Mouse (Mus musculus) adipocyte (in vitro differentiated cells): Measurements from ENCODE around the gene Gm3625.

Source experiments
- DNase-seq: peaks from one replicate; pipeline ENCODE4 v3.0.0-alpha.2; 2016; ENCODE audit warnings: low spot score

Gm3625 gene

GRCm38 (mm10) chr12:4592541-4593165, at the start of gene Gm3625, which contains the start of gene Itsn2:
TSS of gene Gm3625 (minus strand) at chr12:4592927.
TSS of gene Itsn2 (plus strand) at chr12:4592638.
- peak; percentile 53 for DNase-seq

GRCm38 (mm10) chr12:4640737-4641136, 48.0 kb upstream of the Gm3625 start:
- DNase-seq = no peak

DNA sequence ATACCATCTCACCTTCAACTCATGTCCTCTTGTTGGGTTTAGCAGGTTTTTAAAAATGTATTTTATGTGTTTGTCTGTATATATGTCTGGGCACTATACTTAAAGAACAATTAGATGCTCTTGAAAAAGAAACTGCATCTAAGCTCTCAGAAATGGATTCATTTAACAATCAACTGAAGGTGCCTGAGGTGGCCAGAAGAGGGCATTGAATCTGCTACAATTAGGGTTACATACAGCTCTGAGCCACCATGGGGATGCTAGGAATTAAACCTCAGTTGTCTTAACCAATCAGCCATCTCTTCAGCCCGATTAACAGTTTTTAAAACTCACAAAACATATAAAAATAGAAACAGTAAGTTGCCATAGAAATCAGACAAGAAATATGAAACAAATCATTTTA, 45.7 kb upstream of the Gm3625 start:
- peak; percentile 3 for DNase-seq

- no peak for DNase-seq
Observed at GRCm38 (mm10) chr12:4632957-4633356, 40.2 kb upstream of the Gm3625 start.

DNA sequence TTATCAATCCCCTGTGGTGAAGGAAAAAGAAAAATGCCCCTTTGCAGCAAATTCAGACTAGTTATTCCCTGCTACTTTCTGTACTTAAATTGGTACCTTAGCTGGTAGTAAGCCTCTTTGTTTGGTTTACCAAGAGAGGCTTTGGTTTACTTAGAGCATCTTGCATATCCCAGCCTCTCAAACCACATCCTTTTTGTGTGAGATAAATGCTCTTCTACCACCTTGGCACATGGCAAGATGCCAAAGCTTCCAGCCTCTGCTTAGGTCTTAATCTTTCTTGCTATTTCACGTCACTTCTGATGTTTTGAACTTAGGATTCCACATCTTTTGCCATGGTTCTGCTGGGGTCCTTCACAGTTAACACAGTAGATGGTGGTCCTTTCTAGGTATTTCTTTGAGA, 31.5 kb upstream of the Gm3625 start:
- DNase-seq = no peak

DNA sequence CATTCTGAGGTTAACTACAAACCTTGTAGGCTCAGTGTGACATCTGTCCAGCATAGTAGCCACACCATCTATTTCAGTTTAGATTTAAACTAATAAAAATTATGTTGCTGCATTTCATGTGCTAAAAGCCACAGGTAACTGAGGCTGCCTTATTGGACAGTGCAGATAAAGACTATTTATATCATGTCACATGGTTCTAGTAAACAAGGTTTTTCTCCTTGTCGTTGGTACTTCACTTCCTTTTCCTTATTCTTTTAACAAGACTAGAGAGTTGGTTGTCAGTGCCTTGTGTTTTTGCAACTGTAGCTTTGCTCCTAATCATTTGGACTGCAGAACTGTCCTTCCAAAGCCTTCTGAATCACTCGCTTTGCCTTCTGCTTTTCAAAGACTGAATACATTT, 22.0 kb upstream of the Gm3625 start:
- no peak for DNase-seq

DNA sequence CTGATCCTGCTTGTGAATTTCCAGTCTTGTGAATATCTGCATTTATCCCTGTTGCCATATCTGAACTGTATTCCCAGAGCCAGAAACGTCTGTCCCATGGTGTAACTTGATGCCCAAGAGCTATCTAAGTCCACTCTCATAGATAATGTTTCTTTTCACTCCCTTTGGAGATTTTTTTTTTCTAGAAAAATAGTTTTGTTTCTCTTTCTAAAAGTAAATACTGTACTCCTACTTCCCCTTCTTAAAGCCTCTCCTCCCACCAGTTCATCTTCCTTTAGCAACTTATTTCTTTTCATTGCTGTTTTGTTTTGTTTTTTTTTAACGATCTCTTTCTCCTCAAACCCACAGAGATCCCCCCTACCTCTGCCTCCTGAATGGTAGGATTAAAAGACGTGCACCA, 13.9 kb upstream of the Gm3625 start:
- no peak for DNase-seq

- DNase-seq = no peak
Observed at GRCm38 (mm10) chr12:4599713-4600112, 7.0 kb upstream of the Gm3625 start.

- DNase-seq = no peak
Observed at GRCm38 (mm10) chr12:4598666-4599428, 6.1 kb upstream of the Gm3625 start.

DNA sequence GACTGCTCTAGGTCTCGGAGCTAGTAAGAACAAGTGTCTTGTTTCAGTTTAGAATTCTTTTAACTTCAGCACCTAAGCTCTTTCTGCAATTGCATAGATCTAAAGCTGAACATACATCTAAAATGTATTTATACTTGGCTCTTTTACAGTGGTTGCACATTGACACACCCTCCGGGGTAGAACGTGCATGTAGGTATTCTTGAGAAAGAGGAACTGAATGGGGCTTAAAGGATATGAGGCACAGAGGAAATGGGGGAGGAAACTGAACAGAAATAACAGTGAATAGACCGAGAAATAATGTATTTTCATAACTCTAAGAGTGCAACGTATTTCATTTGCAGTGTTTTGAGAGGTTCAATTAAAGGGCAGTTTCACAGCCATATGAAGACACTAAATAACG, 2.3 kb upstream of the Gm3625 start:
- DNase-seq = no peak

- DNase-seq = no peak
Observed at GRCm38 (mm10) chr12:4593930-4594391, 1.2 kb upstream of the Gm3625 start.

- DNase-seq = peak; percentile 49
Observed at GRCm38 (mm10) chr12:4593166-4593929, 621 bp upstream of the Gm3625 start.

DNA sequence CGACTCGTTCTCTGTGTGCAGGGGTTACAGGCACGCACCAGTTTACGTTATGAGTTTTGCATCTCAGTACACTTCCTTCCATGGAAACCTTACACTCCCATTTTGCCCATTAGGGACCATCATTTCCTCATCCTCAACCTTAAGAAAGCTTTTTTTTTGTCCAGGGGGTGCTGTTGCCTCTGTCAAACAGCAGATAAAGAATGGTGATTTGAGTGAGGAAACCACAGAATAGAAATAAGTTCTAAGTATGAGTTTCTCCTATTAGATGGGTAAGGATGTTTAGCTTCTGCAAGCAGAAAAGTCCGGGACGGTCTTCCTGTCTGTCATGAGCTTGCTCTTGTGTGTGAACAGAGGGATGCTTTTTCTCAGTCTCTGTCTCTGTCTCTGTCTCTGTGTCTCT, 702 bp downstream of the Gm3625 start:
- DNase-seq = peak; percentile 20

DNA sequence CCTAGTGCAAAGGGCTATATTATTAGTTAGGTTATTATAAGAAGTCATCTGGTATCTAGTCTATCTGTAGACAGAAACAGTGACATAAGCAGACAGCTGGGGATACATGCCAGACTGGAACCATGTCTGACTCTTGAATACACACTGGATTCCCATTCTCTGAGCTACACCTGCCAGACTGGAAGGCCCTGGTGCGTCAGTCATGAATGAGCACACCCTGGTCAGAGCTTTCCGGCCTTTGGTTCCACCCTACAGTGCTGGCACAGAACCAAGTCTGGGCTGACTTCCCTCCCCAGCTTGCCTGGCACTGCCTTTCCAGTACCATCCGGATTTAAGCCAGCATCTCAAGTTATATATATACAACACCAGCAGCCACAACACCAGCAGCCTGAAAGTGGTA, 4.1 kb downstream of the Gm3625 start:
- peak; percentile 29 for DNase-seq

DNA sequence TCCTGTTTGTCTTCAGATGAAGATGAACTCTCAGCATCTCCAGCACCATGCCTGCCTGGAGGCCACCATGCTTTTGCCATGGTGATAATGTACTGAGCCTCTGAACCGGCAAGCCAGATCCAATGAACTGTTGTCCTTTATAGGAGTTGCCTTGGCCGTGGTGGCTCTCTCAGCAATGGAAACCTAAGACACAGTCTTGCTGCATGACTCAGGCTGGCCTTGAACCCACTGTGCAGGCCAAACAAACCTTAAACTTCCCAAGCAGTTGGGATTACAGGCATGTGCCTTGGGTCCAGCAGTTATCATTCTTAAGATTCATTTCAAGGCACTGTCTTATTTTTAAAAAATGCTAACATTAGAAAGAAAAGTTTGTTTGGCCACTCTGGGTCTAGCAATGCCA, 4.9 kb downstream of the Gm3625 start:
- DNase-seq = peak; percentile 25

GRCm38 (mm10) chr12:4582326-4582725, 10.4 kb downstream of the Gm3625 start:
- DNase-seq = no peak

DNA sequence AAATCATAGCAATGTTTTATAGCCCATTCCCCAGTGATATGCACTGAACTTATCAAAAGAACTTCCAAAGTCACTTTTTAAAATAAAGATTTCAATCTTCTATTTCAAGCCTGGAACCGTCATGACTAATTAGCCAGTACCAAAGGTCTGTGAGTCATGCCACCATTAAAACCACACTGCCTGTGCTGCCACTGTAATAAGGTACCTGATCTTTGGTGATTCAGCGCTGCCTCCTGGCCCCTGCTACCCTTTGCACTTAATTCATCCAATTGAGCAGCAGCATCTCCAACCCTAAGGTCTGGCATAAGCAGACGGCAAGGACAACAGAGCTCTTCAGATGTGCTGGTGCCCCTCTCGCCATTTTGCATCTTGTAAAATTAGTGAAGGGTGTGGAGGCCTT, 18.7 kb downstream of the Gm3625 start:
- DNase-seq = no peak

DNA sequence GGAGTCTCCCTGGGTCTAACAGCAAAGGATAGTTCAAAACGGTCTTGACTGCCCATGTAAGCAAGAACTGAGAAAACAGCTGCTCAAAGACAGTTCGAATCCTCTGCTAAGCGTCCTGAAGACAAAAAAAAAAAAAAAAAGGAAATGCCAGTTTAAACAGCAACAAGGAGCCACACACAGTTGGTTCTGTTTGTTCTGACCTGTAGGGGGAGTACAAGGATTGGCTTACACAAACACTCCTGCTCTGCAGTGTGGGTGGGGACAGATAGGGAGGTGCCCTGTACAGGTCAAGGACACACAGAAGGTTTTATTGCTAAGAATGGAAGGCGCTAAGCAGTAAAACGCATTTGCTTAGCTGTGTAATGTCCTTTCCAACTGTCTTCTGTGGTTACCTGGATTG, 20.9 kb downstream of the Gm3625 start:
- peak; percentile 39 for DNase-seq

DNA sequence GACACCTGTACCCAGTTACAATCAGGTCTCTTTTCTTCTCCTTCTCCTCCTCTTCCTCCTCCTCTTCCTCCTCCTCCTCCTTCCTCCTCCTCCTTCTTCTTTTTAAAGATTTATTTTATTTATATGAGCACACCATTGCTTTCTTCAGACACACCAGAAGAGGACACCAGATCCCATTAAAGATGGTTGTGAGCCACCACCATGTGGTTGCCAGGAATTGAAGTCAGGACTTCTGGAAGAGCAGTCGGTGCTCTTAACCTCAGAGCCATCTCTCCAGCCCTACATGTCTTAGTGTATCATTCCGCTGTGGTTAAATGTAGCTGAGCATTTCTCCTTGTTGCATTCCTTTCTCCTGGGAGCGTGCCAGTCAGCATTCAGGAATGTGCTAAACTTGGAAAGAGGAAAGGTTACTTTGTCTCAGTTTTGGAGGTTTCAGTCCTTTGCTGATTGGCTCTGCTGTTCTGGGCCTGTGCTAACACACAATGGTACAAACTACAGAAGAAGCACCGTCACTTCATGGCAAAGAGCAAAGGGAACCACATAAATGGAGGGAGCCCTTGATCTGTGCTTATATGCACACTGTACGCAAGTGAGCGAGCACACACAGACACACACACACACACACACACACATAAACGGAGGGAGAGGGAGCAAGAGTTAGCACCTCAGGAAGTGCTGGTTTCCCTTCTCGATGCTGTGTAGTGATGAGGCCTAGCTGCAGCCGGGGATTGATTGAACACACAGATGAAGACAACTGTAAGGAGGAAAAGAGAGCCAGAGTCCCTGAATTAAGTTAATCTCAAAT, 34.0 kb downstream of the Gm3625 start:
- peak; percentile 75 for DNase-seq

GRCm38 (mm10) chr12:4558013-4558412, 34.7 kb downstream of the Gm3625 start:
- no peak for DNase-seq

GRCm38 (mm10) chr12:4557436-4557835, 35.3 kb downstream of the Gm3625 start:
- DNase-seq = no peak

GRCm38 (mm10) chr12:4556891-4557290, 35.8 kb downstream of the Gm3625 start:
- no peak for DNase-seq
